Mouse (Mus musculus): ENCODE results near the gene Lrrc27.

Gene Lrrc27

GRCm38 (mm10) chr7:139246086-139246485 is 33.3 kb downstream of the Lrrc27 start:
- peak; percentile 40 for DNase-seq (ENCODE audit: low spot score)

DNA sequence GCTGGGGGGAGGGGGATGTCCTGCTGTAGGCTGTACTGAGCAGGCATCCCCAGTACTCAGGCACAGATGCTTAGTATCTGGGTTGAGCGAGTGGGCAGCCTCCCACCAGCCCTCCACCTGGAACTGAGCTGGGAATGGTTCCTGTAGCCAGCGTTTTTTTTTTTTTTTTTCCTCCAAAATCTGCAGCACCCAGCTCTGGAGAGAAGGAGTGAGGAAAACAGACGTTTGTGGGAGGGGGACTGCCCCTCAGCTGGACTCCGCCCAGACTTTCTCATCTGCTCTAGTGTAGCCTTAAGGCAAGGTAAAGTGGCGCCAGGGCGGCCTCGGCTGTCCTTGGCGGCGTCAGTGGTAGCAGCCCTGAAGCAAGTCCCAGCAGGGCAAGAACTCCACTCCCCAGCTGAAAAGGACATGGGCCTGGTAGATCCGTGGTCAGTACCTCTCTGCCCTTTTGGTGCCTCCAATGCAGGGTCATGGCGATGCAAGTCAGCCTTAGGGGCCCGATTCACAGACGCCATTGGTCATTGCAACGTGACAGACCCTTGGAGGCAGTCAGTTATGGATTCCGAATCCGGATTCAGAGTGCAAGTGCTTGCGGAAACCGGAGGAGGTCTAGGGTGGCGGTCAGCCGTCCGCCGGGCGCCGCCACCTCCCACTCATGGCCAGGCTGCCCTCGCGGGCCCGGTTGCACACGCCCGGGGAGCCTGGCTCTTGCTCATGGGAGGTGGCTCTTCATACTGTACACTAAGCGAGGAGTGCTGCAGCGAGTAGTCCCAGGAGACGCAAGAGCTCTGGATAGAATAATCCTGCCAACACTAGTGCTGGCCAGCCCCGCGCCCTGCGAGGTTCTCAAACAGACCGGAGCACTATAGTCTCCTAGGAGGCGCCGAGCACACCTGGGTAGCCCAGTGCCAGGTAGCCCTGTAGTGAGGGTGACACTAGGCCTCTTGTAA is 34.4 kb downstream of the Lrrc27 start:
- DNase-seq (ENCODE audit: low spot score): peak; percentile 49

DNA sequence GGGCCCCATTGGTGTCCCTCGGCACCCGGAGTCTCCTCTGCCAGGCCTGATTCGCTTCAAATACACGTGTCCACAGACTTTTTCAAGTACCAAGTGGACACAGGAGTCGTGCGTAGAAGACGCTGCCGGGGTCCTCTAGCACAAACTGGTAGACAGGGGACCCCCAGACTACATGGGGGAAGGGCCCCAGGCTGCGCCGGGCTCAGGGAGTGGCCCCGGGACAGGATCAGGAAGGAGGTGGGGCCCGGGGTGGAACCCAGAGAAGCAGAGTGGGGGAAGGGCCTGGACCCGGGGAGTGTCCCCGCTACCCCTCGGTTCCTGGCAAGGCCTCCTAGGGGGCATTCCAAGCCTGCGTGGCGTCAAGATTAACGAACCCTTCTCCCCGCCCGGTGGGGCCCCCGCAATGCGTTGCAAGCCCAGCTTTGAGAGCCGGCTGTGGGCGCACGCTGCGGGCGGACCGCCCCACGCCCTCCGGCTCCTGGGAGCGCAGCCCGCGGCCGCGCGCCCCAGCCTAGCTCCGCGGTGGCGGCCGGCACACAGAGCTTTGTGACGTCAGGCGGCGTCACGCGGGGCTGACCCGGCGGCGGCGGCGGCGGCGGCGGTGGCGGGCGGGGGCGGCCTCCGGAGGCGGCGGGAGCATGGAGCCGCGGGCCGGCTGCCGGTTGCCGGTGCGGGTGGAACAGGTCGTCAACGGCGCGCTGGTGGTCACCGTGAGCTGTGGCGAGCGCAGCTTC is 35.3 kb downstream of the Lrrc27 start, which contains the start of gene Pwwp2b:
Gene Pwwp2b, plus strand, starts transcription at position 602 of the 734 bp plus-strand sequence.
- peak; percentile 82 for DNase-seq (ENCODE audit: low spot score)

- peak; percentile 45 for DNase-seq (ENCODE audit: low spot score)
Measured at GRCm38 (mm10) chr7:139248615-139249405, 36.0 kb downstream of the Lrrc27 start.

DNA sequence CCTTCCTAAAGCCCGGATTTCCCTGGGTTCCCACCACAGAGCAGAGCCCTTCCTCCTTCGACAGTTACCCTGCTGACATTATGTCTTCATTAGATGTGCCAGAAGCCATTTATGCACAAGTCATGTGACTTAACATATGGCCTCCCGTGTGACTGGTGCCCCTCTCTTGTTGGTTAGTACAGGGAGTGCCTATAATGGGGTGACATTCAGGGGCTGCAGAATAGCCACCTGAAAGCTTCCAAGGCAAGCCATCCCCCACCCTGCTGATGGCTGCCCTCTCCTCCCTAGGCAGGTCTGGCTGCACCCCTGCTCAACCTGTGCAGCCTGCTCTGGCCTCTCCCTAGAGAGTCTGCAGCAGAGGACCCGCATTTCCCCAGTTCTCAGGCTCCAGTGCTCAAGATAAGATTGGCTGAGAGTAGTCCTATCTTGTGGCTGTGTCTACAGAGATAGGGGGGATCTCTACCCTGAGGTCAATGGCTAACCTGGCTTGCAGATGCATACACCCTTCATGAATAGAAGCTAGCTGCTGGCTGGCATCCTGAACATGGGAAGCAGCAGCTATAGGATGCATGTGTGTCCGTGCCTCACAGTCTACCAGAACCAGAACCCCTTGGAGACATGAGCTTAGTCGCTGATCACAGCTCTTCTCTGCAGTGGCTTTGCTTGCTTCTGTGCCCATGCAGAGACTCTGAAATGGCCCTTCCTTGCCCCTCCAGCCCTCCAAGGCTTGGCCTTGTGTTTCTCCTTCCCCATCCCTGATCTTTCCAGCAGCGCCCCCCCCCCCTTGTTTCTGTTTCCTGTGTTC is 36.8 kb downstream of the Lrrc27 start:
- no peak for DNase-seq (ENCODE audit: low spot score)

GRCm38 (mm10) chr7:139251881-139252301 is 39.1 kb downstream of the Lrrc27 start:
- peak; percentile 48 for DNase-seq (ENCODE audit: low spot score)

GRCm38 (mm10) chr7:139252566-139252965 is 39.8 kb downstream of the Lrrc27 start:
- DNase-seq (ENCODE audit: low spot score): no peak

- DNase-seq (ENCODE audit: low spot score): no peak
Measured at GRCm38 (mm10) chr7:139252986-139253385, 40.2 kb downstream of the Lrrc27 start.

- no peak for DNase-seq (ENCODE audit: low spot score)
Measured at GRCm38 (mm10) chr7:139253462-139253861, 40.7 kb downstream of the Lrrc27 start.

DNA sequence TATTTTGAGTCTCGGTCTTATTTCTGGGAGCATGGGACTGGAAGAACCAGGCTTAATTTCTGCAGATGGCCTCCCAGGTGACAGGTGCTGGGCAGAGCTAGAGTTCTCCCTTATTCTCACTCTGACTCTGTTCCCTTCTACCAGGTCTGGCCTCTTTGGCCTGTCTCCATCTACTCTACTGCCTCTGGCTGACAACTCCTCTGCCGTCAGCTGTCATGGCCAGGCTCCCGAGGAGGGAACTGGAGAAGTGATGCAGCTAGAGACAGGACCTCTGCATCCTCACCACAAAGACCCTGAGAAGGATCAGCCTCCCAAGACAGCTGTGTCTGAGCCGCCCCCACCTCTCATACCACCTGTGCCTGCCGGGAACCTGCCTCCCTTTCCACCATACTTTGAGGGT is 41.8 kb downstream of the Lrrc27 start:
- DNase-seq (ENCODE audit: low spot score): no peak

GRCm38 (mm10) chr7:139257752-139258542 is 45.2 kb downstream of the Lrrc27 start:
- DNase-seq (ENCODE audit: low spot score): no peak

GRCm38 (mm10) chr7:139264337-139264736 is 51.5 kb downstream of the Lrrc27 start:
- no peak for DNase-seq (ENCODE audit: low spot score)

DNA sequence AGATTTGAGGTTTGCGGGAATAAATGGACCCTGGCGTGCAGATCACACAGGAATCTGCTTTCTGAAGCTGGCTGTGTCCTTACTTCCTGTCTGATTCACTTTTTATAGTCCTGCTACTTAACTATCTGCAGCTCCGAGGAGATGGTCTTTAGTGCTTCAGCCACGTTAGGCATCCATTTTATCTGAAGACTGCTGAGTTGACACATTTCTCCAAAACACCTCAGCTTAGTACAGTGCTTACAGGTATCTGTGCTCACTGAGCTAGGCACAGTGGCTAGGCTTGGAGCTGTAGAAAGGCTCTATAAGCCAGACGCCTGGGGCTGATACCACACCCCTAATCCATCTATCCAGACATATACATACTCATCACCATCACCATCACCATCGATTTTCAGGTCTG is 52.8 kb downstream of the Lrrc27 start:
- DNase-seq (ENCODE audit: low spot score): no peak

DNA sequence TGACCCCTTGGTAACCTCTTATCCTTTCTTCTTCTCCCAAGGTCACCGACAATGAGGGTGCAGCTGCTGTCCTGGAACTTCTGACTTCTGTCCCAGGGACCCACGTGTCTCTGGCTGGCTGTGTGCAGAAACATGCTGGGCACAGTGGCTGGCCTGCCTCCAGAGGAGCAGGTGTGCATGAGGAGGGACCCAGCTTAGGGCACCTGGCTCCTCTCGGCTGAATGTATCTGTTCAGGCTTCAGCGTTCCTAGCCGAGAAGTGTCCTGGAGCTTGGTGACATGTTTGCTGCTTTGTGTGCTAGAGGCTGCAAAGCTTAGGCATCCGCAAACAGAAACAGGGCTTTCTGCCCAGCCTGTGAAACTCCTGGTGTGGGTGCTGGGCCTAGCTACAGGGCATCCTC is 53.6 kb downstream of the Lrrc27 start:
- no peak for DNase-seq (ENCODE audit: low spot score)

DNA sequence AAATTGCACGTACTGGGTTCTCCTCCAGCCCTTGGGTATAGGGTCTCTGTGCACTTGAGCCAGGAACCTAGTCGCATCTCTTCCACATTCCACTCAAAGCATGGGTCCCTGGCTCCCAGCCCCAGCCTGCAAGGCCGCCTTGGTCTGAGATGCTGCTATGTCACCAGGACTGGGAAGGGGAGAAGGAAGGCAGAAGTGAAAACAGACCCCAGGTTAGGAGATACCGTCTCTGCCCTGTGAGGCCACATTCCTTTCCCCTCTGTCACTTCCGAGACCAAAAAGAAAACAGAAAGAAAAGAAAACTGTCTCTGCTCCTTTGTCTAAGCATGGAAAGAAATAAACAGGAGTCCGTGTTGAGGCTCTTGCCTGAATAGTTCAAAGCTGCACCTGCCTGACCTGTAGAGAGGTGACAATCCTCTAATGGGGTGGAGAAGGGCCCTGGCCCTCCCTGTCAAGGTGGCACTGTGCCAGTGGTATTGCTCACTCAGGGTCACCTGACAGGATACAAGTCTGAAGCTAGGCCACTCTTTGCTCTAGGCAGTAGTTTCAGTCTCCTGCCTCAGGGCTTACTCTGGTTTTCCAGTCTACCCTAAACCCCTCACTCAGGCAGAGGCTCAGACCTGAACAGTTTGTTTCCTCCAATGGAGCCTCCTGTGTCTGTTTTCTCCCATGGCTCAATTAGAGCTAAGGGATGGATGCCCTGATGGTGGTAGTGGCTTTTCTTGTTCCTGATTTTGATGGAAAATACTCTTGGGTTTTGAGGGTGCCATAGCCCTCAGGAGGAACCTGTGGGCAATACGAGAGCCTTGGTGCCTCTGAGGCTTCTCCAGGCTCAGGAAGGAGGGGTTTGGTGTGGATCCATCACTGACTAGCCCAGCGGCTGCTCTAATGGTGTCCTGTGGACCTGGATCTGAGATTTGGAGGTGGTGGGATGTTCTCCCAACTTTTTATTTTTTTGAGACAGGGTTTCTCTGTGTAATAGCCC is 54.4 kb downstream of the Lrrc27 start:
- no peak for DNase-seq (ENCODE audit: low spot score)

DNA sequence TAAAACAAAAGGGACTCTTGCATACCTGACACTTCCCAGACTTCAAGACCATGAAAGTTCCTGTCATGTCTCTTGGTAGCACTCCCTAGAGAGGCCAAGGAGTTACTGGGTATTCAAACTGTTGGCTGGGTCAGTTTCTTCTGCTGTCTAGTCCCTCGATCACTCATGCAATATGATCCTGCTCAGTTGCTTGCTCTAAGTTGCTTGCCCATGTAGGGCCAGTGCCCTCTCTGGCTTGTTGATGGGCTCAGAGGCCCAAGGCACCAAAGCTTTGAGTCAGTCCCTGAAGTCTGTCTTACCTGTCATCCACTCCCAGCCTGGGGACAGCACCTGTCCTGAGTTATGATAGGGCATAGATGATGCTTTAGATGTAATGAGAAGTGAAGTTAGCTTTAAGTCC is 58.0 kb downstream of the Lrrc27 start:
- DNase-seq (ENCODE audit: low spot score): no peak

- DNase-seq (ENCODE audit: low spot score): no peak
Measured at GRCm38 (mm10) chr7:139271871-139272270, 59.1 kb downstream of the Lrrc27 start.

- no peak for DNase-seq (ENCODE audit: low spot score)
Measured at GRCm38 (mm10) chr7:139272639-139273396, 60.0 kb downstream of the Lrrc27 start.

DNA sequence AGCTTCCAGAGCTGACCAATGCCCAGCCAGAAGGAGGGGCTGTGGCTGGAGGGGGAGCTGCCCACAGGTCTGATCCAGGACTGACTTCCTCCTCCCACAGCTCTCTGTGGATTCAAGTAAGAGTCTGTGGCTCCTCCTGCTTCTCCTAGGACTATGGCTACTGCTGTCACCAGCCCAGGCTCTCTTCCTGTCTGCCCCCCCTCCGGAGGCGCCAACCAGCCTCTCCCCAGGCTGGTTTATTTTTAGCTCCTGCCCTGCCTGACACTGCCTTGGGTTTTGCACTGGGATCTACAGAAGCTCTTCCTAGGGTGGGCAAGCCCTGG is 60.6 kb downstream of the Lrrc27 start:
- no peak for DNase-seq (ENCODE audit: low spot score)
